Mouse (Mus musculus) 416B (cell line): Measurements from ENCODE around the gene Rnf151.

Experiments used
- DNase-seq: peaks from one replicate; pipeline ENCODE4 v3.0.0; 2011; ENCODE audit warnings: low read depth

Rnf151 gene

GRCm38 (mm10) chr17:24705821-24706220 lies 12.0 kb downstream of the Rnf151 start:
- no peak for DNase-seq

- DNase-seq, result no peak
Measured at GRCm38 (mm10) chr17:24701251-24701650, 16.6 kb downstream of the Rnf151 start.

GRCm38 (mm10) chr17:24699473-24699872 lies 18.4 kb downstream of the Rnf151 start:
- DNase-seq, result no peak

GRCm38 (mm10) chr17:24698715-24699114 lies 19.1 kb downstream of the Rnf151 start:
- DNase-seq, result no peak

- no peak for DNase-seq
Measured at GRCm38 (mm10) chr17:24697985-24698384, 19.9 kb downstream of the Rnf151 start.

GRCm38 (mm10) chr17:24696011-24696697 lies 21.7 kb downstream of the Rnf151 start, which contains the start of the genes Gfer and Noxo1:
TSS of gene Gfer (minus strand) at chr17:24696156.
TSS of gene Noxo1 (plus strand) at chr17:24696234.
- DNase-seq, result peak; percentile 72

- DNase-seq, result peak; percentile 39
Measured at GRCm38 (mm10) chr17:24695326-24696010, 22.4 kb downstream of the Rnf151 start.

- no peak for DNase-seq
Measured at GRCm38 (mm10) chr17:24692385-24692784, 25.5 kb downstream of the Rnf151 start.

GRCm38 (mm10) chr17:24689251-24690081 lies 28.4 kb downstream of the Rnf151 start, which contains the start of gene Syngr3:
TSS of gene Syngr3 (minus strand) at chr17:24689955.
- no peak for DNase-seq

GRCm38 (mm10) chr17:24687599-24687998 lies 30.3 kb downstream of the Rnf151 start:
- DNase-seq, result no peak

GRCm38 (mm10) chr17:24687146-24687595 lies 30.7 kb downstream of the Rnf151 start:
- peak; percentile 74 for DNase-seq

GRCm38 (mm10) chr17:24686514-24686913 lies 31.3 kb downstream of the Rnf151 start:
- peak; percentile 76 for DNase-seq

- no peak for DNase-seq
Measured at GRCm38 (mm10) chr17:24677500-24678080, 40.3 kb downstream of the Rnf151 start.

GRCm38 (mm10) chr17:24676877-24677276 lies 41.0 kb downstream of the Rnf151 start:
- no peak for DNase-seq

- DNase-seq, result peak; percentile 84
Measured at GRCm38 (mm10) chr17:24676187-24676586, 41.7 kb downstream of the Rnf151 start.

GRCm38 (mm10) chr17:24674277-24674676 lies 43.6 kb downstream of the Rnf151 start:
- DNase-seq, result no peak

GRCm38 (mm10) chr17:24672141-24672540 lies 45.7 kb downstream of the Rnf151 start:
- peak; percentile 82 for DNase-seq

GRCm38 (mm10) chr17:24671346-24671745 lies 46.5 kb downstream of the Rnf151 start:
- peak; percentile 6 for DNase-seq

- DNase-seq, result no peak
Measured at GRCm38 (mm10) chr17:24670246-24670844, 47.5 kb downstream of the Rnf151 start.

GRCm38 (mm10) chr17:24669545-24670245 lies 48.2 kb downstream of the Rnf151 start, which contains the start of gene Zfp598:
TSS of gene Zfp598 (plus strand) at chr17:24669687.
- peak; percentile 92 for DNase-seq

GRCm38 (mm10) chr17:24669214-24669544 lies 48.7 kb downstream of the Rnf151 start:
- peak; percentile 44 for DNase-seq
